Mouse (Mus musculus): Measurements from ENCODE around the gene Msantd1.
A peak's percentile ranks its signal among the peaks of the same experiment; 100 is the strongest.

The Msantd1 gene

DNA sequence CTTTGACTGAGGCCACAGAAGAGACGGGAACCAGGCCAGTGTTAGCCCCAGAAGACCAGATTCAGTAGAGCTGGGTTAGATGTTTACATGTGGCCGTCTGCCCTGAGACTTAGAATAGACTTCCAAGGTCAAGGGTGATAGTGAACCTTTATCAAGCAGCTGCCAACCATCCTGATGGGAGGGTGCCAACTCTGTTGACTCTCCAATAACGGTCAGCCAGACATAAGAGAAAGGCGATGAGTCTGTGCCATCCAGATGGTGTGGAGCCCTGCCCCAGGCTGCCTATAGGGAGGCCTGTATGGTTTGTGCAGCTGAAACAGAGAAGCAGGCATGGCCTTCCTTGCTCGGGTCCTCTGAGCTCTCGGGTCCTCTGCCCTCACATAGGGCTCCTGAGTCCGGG lies 16.7 kb downstream of the Msantd1 start:
- DNase-seq (ENCODE audit: low spot score in 2 of 2): no peak

DNA sequence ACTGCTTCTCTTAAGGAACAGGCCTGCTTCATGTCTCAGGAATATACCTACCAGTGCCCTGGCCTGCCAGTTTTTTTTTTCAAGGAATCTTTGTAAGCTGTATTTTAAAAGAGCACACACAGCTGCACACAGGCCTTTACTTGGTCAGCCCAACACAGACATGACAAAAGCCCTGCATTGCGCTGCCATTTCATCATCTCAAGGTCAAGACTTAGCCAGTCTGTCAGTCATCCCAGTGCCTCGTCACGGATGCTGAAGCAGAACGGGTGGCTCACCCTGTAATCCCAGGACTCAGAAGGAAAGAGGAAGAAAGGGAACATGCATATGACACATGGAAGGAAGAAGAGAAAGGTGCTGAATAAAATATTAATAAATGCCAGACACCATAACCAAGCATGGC lies 19.8 kb downstream of the Msantd1 start:
- DNase-seq (ENCODE audit: low spot score in 2 of 2): no peak

DNA sequence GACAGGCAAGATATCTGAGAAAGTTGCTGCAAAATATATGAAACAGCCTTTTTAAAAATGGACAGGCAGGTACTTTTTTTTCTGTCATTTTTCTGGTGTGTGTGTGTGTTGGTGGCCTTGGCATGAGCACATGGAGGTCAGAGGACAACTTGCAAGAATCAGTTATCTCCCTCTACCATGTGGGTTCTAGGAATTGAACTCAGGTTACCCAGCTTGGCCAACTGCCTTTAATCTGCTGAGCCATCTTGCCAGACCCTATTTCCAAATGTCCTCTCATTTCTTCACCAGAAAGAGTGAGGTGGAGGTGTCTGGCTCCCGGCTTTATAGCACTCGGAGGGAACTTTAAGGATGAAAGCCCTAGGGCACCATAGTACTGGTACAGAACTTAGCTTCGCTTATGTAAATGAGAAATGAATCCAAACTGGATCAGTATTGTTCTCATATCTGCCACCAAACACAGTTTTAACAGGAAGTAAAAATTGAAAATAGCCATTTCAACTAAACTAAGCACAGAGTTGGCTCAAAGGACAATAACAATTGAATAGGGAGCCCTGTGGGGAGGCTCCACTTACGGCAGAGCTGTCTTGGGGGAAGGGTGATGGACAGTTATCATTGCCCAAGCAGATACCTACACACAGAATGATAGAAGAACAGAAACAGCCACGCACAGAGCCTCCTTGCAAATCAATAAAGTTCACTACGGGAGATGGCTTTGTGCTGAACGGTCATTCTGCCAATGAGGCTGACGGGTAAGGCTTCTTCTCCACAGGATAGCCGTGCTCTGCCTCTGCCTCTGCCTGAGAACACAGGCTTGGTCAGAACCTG lies 22.6 kb downstream of the Msantd1 start:
- no peak for DNase-seq (ENCODE audit: low spot score in 2 of 2)

DNA sequence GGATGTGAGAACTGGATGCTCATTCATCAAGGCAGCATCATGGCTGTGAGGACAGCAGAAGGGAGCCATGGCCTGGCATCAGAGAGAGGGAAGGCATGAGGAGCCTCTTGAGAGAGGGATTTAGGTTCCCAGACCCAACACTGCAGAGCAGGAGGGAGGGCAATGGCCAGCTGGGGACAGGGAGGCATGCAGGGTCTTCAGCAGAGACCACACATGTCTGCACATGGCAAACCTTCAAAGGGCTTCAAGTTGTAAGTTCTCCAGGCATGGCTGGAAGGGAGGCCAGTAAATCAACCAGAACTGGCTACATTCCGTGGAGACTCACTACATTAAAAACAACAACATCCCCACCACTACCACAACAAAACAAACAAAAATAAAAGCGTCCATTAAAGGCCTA lies 23.3 kb downstream of the Msantd1 start:
- no peak for DNase-seq (ENCODE audit: low spot score in 2 of 2)

DNA sequence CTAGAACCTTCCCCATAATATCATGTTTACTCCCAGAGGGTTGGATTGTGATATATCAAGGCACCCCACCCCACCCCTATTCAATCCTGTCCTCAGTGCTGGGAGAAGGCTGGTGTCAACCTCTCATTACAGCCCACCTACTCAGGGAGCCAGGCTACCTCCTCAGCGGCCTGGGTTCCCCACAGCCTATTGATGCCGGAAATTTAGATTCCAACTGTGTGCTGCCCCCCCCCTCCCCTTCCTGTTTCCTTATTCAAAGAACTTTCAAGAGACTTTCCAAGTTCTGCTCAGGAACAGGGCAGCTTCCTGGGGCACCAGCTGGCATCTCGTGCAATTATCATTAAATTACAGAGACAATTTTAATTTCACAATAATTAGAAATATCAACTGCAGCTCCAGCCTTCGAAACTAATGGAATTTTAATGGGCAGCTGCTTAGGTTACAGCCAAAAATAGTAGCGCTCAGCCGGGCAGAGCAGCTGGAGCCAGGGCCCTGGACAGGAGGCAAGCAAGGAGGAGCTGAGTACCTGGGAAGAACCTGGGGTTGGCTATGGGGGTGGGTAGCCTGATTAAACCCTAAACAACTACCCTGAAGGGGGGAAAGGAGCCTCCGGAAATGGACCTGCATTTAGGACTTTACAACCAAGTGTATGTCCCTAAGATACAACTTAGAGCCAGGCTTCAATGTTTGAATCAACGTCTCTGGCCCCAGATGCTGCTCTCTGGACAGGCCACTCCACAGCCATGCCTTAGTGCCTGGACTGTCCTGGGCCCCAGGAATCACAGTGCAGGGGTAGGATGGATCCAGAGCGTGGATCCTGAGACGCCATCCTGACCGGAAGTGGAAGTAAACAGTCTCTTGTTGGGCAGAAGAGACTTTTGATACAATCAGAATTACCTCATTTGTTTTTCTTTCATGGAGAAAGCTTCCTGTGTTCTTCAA lies 24.0 kb downstream of the Msantd1 start:
- DNase-seq (ENCODE audit: low spot score in 2 of 2): no peak

DNA sequence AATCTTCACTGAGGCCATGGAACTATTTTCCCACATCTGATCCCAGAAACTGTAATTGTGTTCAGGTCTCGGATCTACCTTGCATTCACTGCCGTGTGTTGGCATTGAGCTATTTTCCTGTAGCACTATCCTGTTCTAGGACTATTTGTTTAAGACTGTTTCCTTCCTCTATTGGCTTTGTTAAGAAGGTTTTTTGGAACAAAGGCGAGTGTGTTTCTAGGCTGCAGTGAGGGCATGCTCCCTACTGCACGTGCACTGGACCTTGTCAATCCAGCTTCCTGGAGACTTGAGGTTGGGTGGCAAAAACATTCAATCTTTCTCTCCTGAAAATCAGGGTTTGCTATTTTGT lies 24.6 kb downstream of the Msantd1 start:
- DNase-seq (ENCODE audit: low spot score in 2 of 2): no peak

DNA sequence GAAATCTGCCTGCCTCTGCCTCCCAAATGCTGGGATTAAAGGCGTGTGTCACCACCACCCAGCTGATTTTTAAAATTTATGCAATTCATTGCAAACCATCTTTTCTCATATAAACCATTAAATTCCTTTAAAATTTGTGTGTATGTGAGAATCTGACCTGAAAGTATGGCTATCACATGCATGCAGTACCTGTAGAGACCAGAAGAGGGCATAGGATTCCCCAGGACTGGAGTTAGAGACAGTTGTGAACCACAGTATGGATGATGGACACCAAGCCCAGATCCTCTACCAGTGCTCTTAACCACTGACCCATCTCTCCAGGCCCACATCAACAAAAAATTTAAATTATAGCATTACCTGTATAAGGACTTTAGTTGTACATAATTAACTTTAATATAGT lies 25.6 kb downstream of the Msantd1 start:
- no peak for DNase-seq (ENCODE audit: low spot score in 2 of 2)

DNA sequence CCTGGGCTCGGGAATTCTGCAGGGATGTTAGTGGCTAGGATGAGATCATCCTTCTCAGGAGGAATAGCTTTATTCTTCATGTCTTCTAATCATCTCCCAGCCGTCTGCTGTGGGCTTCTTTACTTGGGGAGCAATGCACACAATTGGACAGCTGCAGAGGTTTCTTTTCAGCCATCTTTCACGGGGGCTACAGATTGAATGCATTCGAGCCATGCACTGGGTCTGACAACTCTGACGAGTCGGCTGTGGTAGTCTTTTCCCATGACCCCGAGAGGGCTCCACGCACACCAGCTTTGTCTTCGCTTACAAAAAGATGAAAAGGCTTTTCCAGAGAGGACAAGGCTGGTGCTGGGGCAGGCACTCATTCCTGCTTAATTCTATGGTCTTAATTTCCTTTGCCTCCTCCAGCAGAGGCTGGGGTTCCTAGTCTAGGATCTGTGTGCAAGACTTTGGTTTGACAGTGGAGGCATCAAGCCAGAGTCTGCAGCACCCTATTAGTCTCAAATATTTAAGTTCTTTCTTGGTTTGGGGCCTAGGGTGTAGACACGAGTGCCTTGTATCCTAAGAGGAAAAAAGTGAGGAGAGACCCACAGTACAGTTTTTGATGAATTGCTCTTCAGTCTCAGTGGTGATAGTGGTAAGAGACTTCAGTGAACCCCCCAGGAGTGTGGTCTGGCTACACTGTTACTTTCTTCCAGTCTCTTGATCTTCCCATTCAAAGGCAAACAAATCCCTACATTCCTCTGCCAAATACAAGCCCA lies 34.1 kb downstream of the Msantd1 start:
- DNase-seq (ENCODE audit: low spot score in 2 of 2): no peak

DNA sequence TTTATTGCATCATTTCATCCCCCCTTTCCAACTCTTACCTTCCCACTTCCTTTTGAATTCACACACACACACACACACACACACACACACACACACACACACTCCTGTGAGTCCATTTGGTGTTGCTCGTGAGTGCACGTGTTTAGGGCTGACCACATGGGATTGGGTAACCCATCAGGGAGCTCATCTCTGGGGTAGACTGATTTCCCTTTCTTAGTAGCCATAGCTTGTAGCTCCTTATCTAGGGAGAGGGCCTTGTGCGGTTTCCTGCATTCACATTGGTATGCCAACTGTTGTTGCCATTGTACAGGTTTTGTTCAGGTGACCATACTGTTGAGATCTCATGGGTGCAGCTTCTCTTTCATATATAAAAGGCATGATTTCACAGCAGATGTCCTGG lies 35.6 kb downstream of the Msantd1 start:
- no peak for DNase-seq (ENCODE audit: low spot score in 2 of 2)

DNA sequence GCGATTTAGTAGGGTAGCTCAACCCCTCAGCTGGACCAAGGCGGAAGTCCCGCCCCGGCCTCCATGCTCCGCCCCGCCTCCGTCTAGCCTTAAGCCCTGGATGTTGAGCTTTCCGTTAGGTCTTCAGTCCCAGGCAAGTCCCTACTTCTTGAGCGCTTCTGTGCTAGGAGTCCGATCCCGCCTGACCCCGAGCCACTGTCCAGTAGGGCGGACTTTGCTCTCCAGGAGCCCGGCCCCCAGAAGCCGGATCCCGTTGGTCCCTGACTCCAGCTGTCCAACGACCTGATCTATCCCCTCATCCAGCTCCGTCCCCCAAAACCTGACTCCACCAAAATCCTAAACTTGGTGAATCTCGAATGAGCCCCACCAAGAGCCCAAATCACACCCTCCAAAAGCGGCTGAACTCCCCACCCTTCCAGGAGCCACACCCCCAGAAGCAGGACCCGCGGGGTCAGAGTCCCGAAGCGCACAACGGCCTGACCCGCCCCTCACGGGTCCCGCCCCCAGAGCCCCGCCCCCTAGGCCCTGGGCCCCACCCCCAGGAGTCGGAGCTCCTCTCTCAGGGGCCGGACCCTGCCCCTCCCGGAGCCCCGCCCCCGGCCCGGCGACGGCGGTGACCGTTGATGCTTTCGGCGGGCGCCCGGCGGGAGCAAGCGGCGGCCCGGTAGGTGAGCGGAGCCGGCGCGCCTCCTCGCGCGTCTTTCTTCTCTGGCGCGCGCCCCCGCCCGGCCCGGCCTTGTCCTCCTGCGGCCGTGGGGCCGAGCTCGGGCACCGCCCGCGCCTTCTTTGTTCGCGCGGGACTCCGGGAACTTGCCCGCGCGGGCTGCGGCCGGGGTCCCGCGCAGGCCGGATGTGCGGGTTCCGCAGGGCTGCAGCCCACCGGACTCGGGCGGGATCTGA lies 41.3 kb downstream of the Msantd1 start, which contains the start of gene Rgs12:
Gene Rgs12 (plus strand): TSS at position 585 of the 900 bp plus-strand sequence.
- peak; percentile 16 to 35 for DNase-seq (ENCODE audit: low spot score in 2 of 2)

DNA sequence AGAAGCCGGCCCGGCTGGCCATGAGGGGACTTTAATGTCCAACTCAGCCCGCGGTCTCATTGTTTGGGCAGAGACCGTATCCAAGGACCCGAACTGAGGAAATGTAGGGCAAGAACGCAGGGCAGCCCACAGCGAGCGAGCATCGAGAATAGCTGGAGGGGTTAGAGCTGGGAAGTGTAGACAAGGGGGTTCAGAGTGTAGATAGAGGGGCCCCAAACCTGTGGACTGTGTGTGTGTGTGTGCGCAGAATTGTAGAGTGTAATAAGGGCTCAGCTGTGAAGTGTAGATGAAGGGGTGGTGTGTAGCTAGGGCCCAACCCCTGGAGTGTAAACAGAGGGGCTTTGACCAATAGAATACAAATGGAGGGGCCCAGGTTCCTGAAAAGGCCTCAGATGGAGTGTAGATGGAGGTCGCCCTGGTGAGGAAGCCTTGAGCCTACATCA lies 42.0 kb downstream of the Msantd1 start:
- DNase-seq (ENCODE audit: low spot score in 2 of 2): no peak

DNA sequence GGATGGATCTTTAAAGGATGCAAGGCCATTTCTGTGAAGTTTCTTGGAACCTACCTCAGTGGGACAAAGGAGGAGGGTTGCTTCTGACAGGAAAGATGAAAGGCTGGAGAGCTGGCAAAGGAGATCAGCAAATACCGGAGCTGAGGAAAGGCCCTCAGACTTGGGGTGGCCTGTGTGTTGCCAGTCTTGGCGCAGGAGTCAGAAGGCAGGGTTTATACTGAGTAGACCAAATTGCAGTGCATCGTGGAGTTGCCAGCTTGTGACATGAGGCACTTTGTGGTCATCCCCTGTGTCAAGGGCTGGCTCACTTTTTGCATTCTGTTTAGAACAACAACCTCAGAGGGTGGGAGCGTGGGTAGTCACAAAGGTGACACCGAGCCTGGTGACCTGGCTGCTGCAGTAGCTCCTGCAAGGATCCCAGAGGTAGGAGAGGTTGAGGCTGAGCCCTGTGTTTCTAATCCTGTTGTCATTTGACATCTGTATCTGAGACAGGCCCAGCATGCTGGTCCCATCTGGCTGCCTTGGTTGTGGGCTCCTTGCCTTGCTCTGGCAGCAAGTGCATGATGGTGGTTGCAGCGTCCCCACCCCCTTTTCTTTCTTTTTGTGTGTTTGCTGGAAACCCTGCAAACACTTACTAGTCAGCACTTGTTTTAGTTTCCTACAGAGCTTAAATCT lies 42.8 kb downstream of the Msantd1 start:
- DNase-seq (ENCODE audit: low spot score in 2 of 2): no peak

DNA sequence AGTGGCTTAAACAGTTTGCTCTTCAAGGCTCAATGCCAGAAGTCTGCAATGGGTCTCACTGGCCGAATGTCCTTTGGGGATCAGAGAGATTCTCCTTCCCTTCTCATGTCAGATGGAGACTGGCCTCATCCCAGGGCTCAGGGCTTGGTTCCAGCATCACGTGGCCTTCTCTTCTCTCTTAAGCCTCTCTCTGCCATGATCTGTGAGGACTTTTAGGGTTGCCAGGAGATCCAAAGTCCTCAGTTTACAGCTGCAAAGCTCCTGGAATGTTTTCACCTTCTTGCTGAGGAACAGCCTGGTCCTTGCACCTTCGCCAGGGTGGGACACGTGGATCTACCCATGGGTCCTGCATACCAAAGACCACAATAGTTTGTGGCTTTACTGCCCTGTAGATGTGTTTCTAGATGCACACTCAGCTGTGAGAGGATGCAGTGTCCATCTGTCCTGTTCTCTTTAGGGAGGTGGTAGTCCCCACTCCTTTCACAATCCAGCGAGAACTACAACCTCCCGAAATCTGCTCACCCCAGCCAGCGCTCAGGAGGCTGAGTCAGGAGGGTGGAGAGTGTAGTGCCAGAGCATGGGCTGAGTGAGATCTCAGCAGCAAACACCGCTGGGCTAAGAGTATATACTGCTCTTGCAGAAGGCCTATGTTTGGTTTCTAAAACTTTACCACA lies 43.5 kb downstream of the Msantd1 start:
- no peak for DNase-seq (ENCODE audit: low spot score in 2 of 2)

DNA sequence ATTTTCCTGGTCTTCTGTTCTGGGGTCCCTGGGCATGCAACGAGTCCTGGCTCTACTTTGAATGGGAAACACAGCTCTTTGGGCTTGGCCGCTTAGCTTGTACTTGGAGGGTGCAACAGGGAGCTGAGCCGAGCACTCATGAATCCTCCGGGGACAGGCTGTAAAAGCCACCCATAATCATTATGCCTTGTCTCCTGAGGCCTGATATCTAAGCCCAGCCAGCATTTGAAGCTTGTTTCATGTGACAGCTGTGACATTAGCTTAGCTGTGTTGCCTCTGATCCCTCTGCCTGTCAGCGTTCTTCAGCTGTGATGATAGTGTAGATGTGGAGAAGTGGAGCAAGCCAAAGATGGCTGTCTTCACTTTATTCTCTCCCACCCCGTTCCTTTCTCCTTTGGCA lies 46.7 kb downstream of the Msantd1 start:
- no peak for DNase-seq (ENCODE audit: low spot score in 2 of 2)

DNA sequence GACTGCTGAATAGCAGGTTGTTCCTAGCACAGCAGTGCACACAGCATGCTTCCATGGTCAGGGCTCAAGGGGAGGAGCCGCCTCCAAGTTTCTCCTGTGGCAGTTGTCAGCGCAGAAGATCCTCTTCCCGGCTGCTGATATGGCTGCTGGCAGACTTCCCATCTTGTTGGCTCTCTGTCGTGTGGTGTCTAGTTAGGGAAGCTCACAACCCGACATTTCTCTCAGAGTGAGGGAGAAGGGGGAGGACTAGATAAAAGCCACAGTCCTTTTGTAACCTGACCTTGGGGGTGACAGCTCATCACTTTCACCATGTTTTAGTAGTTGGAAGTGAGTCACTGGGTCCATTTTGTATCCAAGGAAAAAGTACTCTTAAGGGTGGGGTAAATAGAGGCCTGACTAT lies 47.8 kb downstream of the Msantd1 start:
- DNase-seq (ENCODE audit: low spot score in 2 of 2): no peak

DNA sequence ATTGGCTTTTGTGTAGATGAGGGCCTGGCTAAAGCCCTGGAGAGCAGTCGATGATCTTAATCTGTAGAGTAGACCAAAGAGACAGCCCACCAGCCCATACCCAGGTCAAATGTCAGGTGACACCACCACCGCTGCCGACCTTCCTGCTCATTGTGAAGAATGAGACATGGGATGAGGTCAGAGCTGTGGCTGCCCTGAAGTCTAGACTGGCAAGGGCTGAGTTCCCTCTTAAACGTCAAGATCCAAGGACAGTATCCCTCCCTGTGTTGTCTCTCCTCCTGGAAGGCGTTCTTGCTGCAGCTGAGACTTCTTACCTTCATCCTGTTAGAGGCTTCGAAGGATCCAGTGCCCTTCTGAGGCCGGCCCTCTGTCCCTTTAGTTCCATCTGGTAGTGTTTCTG lies 48.3 kb downstream of the Msantd1 start:
- no peak for DNase-seq (ENCODE audit: low spot score in 2 of 2)

DNA sequence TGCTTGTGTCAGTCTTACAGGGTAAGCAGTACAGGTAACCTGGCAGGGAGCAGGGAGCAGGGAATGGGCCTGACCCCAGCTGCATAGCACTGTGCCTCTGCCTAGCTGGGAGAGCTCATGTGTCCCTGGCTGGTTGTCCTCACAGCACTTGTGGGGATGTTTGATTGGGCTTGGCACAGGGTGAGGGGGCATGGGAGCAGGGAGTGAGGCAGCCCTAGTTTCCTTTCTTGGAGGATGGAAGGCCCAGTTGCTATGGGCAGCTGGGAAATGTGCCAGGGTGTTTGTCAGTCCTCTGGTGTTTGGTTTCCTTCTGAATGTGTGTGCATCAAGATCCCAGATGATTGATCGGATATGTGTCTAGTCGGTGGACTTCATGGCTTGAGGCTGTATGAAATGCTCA lies 49.2 kb downstream of the Msantd1 start:
- no peak for DNase-seq (ENCODE audit: low spot score in 2 of 2)

DNA sequence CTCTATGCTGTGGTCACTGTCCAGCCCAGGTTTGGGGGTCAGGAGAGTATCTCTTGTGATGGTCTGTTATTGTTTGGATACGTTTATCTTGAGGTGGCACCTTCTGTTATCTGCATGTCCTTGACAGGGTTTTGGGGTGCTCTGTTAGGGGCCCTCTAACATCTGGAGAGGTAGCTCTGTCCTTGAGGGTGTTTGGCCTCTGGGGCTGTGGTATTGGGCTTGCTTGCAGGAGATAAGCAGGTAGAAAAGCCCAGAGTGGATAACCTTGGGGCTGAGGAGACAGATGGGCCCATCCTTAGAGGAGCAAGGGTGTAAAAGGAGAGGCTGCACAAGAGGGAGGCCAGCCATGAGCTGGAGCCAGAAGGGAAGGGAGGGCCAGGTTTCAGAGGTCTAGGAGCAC lies 52.2 kb downstream of the Msantd1 start:
- no peak for DNase-seq (ENCODE audit: low spot score in 2 of 2)

DNA sequence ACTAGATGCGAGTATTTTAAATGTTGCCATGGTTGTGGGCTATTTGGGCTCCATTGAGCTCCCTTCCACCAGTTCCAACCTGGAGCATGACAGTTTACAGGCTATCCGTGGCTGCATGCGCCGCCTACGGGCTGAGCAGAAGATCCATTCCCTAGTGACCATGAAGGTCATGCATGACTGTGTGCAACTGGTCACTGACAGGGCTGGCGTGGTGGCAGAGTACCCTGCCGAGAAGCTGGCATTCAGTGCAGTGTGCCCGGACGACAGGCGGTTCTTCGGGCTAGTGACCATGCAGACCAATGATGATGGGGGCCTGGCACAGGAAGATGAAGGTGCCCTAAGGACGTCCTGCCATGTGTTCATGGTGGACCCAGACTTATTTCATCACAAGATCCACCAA lies 57.7 kb downstream of the Msantd1 start:
- no peak for DNase-seq (ENCODE audit: low spot score in 2 of 2)

DNA sequence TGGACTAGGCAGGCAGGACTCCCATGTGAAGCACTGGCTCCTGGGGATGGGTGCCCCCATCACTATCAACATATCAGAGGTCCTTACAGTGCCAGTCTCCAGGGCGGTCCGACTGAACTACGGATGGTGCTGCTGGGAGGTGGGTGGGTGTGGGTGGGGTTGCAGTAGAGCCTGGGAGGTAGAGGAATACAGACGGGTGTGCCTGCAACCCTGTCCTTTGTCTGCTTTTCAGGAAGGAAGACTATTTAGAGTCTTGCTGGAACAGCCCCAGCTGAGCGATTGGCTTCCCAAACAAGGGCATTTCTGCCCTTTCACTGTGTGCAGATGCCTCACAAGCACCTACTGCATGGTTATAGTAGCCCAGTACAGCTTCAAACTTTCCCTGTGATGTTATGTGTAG lies 60.6 kb downstream of the Msantd1 start:
- no peak for DNase-seq (ENCODE audit: low spot score in 2 of 2)
